Mouse (Mus musculus): Measurements from ENCODE around the gene Sort1.

GRCm38 (mm10) chr3:108330812-108331211 is 46.9 kb downstream of the Sort1 start:
- TF ChIP-seq POLR2A (IDR thresholded peaks at IDR 0.05; ENCODE audit: low read depth, low read length) (no peak), CTCF (IDR thresholded peaks at IDR 0.05; ENCODE audit: borderline replicate concordance, insufficient read depth, low read length) (no peak)

Measured in embryonic fibroblast, embryonic 13.5 days (primary cell).